In genomic region chr10:43648815-43649447, GRCm38 (mm10) we compare ENCODE assay signal across 21 mouse cellular contexts.
DNase-seq lines count a peak whose midpoint lies in the region; ATAC-seq and TF ChIP-seq lines count a peak whose summit lies in the region.
"Had no signal": no experiment of that assay in that cellular context is flagged by ENCODE, and none has a peak within 500 bp of the region (broad histone marks: within the 10 kb centered on the region; RNA-seq: fewer than 3 reads in every experiment).

No protein-coding gene starts in this region.

- H3K4me3 ChIP-seq in forebrain, embryonic 15.5 days, result no peak overlapping the region
- H3K4me3 ChIP-seq in forebrain, embryonic 11.5 days (ENCODE audit: low read depth, low read length), result no peak overlapping the region
- H3K4me3 ChIP-seq in liver, embryonic 11.5 days (ENCODE audit: low read depth, low read length), result no peak overlapping the region
- no peak overlapping the region for H3K4me3 ChIP-seq in stomach, embryonic 15.5 days (replicated peaks)
- H3K4me3 ChIP-seq: heart, embryonic 10.5 days; megakaryocyte, embryonic 14.5 days had no signal

- 73% methylated on average over 6 of the region's 6 CpGs for WGBS in forebrain, embryonic 15.5 days
- 88% methylated on average over 6 of the region's 6 CpGs for WGBS in forebrain, embryonic 11.5 days
- 50% methylated on average over 6 of the region's 6 CpGs for WGBS in liver, embryonic 11.5 days
- 54% methylated on average over 6 of the region's 6 CpGs for WGBS in stomach, embryonic 15.5 days

- H3K9me3 ChIP-seq in forebrain, embryonic 15.5 days, result no peaks in the 10 kb centered on the region
- no peaks in the 10 kb centered on the region for H3K9me3 ChIP-seq in forebrain, embryonic 11.5 days (ENCODE audit: control insufficient read depth, low read length)
- H3K9me3 ChIP-seq in liver, embryonic 11.5 days (ENCODE audit: control insufficient read depth, low read length), result no peaks in the 10 kb centered on the region
- H3K9me3 ChIP-seq in stomach, embryonic 15.5 days, result no peaks in the 10 kb centered on the region
- H3K9me3 ChIP-seq: heart, embryonic 10.5 days had no signal

- H3K27ac ChIP-seq in forebrain, embryonic 15.5 days (replicated peaks), result no peak overlapping the region
- H3K27ac ChIP-seq in forebrain, embryonic 11.5 days (ENCODE audit: low read depth, low read length), result no peak overlapping the region
- peak overlapping the region; percentile 30; the same call in 1 of the 2 replicates for H3K27ac ChIP-seq in liver, embryonic 11.5 days (ENCODE audit: low read depth, low read length)
- 0 out of 2 replicates have a peak overlapping the region, but pooled peaks have one; percentile 1 for H3K27ac ChIP-seq in stomach, embryonic 15.5 days
- H3K27ac ChIP-seq: heart, embryonic 10.5 days had no signal

- H3K9ac ChIP-seq in forebrain, embryonic 15.5 days (replicated peaks), result no peak overlapping the region
- no peak overlapping the region for H3K9ac ChIP-seq in forebrain, embryonic 11.5 days (ENCODE audit: low read length)
- peak overlapping the region; percentile 42 for H3K9ac ChIP-seq in liver, embryonic 11.5 days (ENCODE audit: low read depth, low read length)
- H3K9ac ChIP-seq in stomach, embryonic 15.5 days, result no peak overlapping the region

- no peak for TF ChIP-seq CTCF in brain, embryonic 14.5 days (IDR thresholded peaks at IDR 0.05; ENCODE audit: borderline replicate concordance, extremely low read depth, insufficient read depth, insufficient read length)

- no peaks in the 10 kb centered on the region for H3K36me3 ChIP-seq in forebrain, embryonic 15.5 days
- H3K36me3 ChIP-seq in forebrain, embryonic 11.5 days (ENCODE audit: control insufficient read depth, insufficient read depth, low read length), result no peaks in the 10 kb centered on the region
- no peaks in the 10 kb centered on the region for H3K36me3 ChIP-seq in liver, embryonic 11.5 days (ENCODE audit: control insufficient read depth, insufficient read depth, low read length)
- no peaks in the 10 kb centered on the region for H3K36me3 ChIP-seq in stomach, embryonic 15.5 days
- H3K36me3 ChIP-seq: heart, embryonic 10.5 days had no signal

- TF ChIP-seq POLR2A in brain, embryonic 14.5 days (IDR thresholded peaks at IDR 0.05; ENCODE audit: borderline replicate concordance, extremely low read depth, insufficient read depth, insufficient read length, poor library complexity, severe bottlenecking), result no peak

- H3K27me3 ChIP-seq in forebrain, embryonic 15.5 days, result no peaks in the 10 kb centered on the region
- no peaks in the 10 kb centered on the region for H3K27me3 ChIP-seq in forebrain, embryonic 11.5 days (ENCODE audit: control insufficient read depth, insufficient read depth, low read length)
- H3K27me3 ChIP-seq in liver, embryonic 11.5 days (replicated peaks; ENCODE audit: control insufficient read depth, insufficient read depth, low read length), result no peaks in the 10 kb centered on the region
- no peaks in the 10 kb centered on the region for H3K27me3 ChIP-seq in stomach, embryonic 15.5 days (replicated peaks)
- H3K27me3 ChIP-seq: CH12.LX, Patski had no signal

- peak; percentile 53 for ATAC-seq in forebrain, embryonic 15.5 days (replicated peaks)
- no peak for ATAC-seq in forebrain, embryonic 11.5 days (replicated peaks; ENCODE audit: low FRiP score)
- ATAC-seq in liver, embryonic 11.5 days (replicated peaks; ENCODE audit: low FRiP score), result peak; percentile 70
- ATAC-seq in stomach, embryonic 15.5 days (ENCODE audit: insufficient read depth, low FRiP score, low read depth), result no peak
- ATAC-seq: activated CD4-positive, CD25-positive, alpha-beta regulatory T cell, adult 4 months; lung, postnatal 0 days; Patski had no signal

- no peak for DNase-seq in forebrain, embryonic 11.5 days (ENCODE audit: low spot score)
- peak; percentile 43 for DNase-seq in brain, embryonic 14.5 days (ENCODE audit: low read depth)
- no peak for DNase-seq in liver, embryonic 11.5 days (ENCODE audit: low spot score)
- DNase-seq in adrenal gland, postnatal 25 days, result no peak
- no peak for DNase-seq in spleen, postnatal 36 days (ENCODE audit: low spot score in 2 of 2)
- DNase-seq: adrenal gland, postnatal 14 days; cerebellum, adult 8-10 months; gastrocnemius, postnatal 25 days; heart, postnatal 4 days; kidney, adult 8-10 months; kidney, postnatal 4 days; spleen, adult 18-20 months; thymus, postnatal 25 days had no signal

- H3K4me2 ChIP-seq in forebrain, embryonic 15.5 days (replicated peaks), result no peak overlapping the region
- H3K4me2 ChIP-seq in forebrain, embryonic 11.5 days (ENCODE audit: low read depth, low read length, severe bottlenecking), result no peak overlapping the region
- no peak overlapping the region for H3K4me2 ChIP-seq in liver, embryonic 11.5 days
- no peak overlapping the region for H3K4me2 ChIP-seq in stomach, embryonic 15.5 days

- peaks cover 12% of the 10 kb centered on the region for H3K4me1 ChIP-seq in forebrain, embryonic 15.5 days
- H3K4me1 ChIP-seq in forebrain, embryonic 11.5 days (replicated peaks; ENCODE audit: control insufficient read depth, insufficient read depth, low read length), result 0 out of 2 replicates have a peak, but pooled peaks cover 3% of the 10 kb centered on the region
- H3K4me1 ChIP-seq in liver, embryonic 11.5 days (replicated peaks; ENCODE audit: control insufficient read depth, insufficient read depth, low read length), result peaks cover 33% of the 10 kb centered on the region
- H3K4me1 ChIP-seq in stomach, embryonic 15.5 days, result no peaks in the 10 kb centered on the region; the same call in 1 of the 2 replicates

Comparison
In these comparisons a context has a peak if more than half of its experiments do, and no peak if none do; other contexts are left out.
1. ATAC-seq: peak in forebrain, embryonic 15.5 days (single experiment) and liver, embryonic 11.5 days (single experiment); none in forebrain, embryonic 11.5 days (single experiment) and stomach, embryonic 15.5 days (single experiment).
2. H3K27ac ChIP-seq: peak in liver, embryonic 11.5 days (single experiment) and stomach, embryonic 15.5 days (single experiment); none in forebrain, embryonic 15.5 days (single experiment) and forebrain, embryonic 11.5 days (single experiment).